Mouse (Mus musculus): ENCODE measurements around the gene Spag7.

Spag7 gene

DNA sequence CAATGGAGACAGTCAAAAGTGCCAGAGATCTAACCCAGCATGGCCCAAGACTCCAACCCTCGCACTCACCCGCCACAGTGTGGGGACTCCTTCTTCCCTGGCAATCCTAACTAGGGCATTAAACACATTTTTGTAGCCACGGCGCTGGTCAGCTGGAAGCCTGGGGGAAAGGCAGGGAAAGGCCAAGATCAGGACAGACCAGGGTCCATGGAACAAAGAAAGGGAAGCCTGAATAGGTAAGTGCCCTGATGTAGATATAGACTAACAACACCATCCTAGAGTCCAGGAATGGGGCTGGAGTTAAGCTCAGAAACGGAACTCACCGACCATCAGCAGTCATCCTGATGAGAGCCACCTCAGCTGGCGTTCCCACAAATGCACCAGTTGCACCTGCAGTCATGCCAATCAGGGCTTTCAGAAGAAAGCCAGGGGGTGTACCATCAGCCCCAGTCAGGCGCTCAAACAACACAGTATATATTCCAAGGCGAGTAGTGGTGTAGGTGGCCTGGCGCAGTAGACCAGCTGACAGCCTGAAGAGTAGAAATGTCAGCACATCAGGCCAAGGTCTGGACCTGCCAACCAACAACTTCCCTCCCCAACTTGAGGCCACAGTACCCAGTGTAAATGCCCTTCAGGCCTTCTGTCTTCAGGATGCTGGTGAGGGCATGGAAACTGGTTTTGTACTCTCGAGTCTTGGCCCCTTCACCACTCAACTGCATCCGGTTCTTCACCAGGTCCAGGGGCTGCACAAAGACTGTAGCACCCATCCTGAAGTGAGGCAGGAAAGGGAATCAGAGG lies 23.6 kb downstream of the Spag7 start:
- no peak for DNase-seq (ENCODE audit: extremely low read depth, insufficient read length, low spot score)

- no peak for DNase-seq (ENCODE audit: extremely low read depth, insufficient read length, low spot score)
These were observed 24.6 kb downstream of the Spag7 start for GRCm38 (mm10) chr11:70644564-70645103.

DNA sequence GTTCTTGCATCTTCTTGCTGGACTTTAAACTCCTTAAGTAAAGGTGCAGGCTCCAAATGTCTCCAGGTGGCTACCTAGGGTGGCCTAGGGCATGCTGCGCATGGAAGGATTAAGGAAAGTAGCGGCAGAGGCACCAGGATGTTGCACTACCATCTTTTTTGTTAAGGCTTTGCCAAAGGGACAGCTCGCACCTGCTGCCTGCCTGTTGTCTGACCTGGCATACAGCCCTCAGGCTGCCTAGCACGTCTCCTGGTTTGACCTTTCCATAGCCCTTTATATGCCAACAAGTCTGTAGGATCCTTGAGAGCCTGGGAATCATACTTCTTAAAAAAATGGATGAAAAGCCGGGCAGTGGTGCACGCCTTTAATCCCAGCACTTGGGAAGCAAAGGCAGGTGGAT lies 26.2 kb downstream of the Spag7 start:
- no peak for DNase-seq (ENCODE audit: extremely low read depth, insufficient read length, low spot score)

GRCm38 (mm10) chr11:70641241-70641640 lies 28.0 kb downstream of the Spag7 start:
- no peak for DNase-seq (ENCODE audit: extremely low read depth, insufficient read length, low spot score)

- DNase-seq (ENCODE audit: extremely low read depth, insufficient read length, low spot score), result no peak
These were observed 29.2 kb downstream of the Spag7 start for GRCm38 (mm10) chr11:70639976-70640375.

DNA sequence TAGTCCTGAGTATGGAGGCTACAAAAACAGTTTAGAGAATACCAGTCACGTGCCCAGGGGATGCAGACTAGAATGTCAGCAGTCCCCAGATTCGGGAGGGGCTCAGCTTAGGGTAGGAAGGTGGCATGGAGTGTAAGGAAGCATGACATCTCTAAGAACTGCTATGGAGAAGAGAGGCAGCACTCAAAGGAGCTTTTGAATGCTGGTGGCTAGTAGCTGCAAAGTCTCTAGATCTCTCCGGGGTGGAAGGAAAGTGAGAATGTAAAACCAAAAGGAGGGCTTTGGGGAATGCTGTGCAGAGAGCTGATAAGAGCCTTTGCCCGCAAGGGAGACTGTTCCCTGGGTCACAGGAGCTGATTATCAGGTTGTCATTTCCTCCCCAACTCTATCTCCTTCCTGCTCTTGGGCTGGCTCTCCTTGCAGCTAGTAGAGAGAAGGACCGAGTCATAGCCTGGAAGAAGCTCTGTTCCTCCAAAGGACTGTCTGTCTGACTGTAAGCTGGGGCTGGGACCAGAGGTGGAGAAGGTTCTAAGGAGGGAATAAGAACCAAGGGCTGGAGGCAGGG lies 30.4 kb downstream of the Spag7 start, which contains the start of gene Gp1ba:
Gene Gp1ba, plus strand, starts transcription at position 409 of the 565 bp plus-strand sequence.
- no peak for DNase-seq (ENCODE audit: extremely low read depth, insufficient read length, low spot score)

GRCm38 (mm10) chr11:70638293-70638692 lies 30.9 kb downstream of the Spag7 start:
- no peak for DNase-seq (ENCODE audit: extremely low read depth, insufficient read length, low spot score)

DNA sequence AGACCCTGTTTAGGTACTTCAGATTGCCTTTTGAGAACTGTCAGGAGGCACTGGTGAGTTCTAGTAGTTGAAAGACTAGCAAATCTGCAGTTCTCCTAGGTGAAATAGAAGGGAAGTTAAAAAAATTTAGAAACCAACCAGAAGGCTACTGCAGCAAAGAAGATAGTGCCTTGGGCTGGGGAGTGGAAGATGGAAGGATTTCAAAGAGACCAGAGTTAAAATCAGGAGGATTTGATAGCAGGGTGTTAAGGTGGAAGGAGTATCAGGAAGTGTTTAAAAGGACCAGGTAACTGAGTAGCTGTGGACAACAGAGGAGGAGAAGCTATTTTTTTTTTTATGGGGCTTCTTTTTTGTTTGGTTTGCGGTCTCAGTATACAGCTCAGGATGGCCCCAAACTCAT lies 31.5 kb downstream of the Spag7 start:
- DNase-seq (ENCODE audit: extremely low read depth, insufficient read length, low spot score), result no peak

- DNase-seq (ENCODE audit: extremely low read depth, insufficient read length, low spot score), result no peak
These were observed 33.6 kb downstream of the Spag7 start for GRCm38 (mm10) chr11:70635601-70636000.

DNA sequence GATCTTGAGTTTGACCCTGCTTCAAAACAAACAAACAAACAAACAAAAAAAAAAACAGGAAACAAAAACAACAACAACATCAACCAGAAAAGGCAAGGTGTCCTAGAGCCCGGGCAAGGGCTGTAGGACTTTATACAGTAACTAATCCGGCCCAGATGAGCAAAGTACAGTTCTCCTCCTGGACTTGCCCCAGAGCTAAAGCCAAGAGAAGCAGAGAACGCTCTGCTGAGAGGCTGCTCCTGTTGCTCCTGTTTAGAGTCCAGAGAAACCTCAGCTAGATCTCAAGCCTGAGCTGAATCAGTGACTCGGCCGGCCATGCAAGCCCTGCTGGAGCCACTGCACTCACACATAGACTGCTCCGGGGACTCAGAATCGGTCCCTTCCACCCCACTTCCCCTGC lies 39.1 kb downstream of the Spag7 start:
- DNase-seq (ENCODE audit: extremely low read depth, insufficient read length, low spot score), result no peak

DNA sequence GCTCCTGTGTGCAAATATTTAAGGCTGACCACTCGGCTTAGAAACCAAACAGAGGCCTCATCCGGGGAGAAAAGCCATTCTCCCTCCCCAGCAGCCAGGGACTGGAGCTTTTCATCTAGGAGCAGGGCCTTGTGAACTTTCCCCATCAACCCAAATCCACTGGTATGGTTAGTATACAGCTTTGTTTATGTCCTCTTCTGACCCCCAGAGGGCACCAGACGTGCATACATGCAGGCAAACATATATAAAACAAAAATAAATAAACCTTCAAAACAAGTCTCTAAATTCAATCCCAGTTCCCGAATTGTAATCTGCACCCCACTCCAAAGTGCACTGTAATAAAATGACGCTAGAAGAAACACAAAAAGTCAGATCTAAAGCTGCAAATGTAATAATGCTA lies 39.7 kb downstream of the Spag7 start:
- DNase-seq (ENCODE audit: extremely low read depth, insufficient read length, low spot score), result no peak

GRCm38 (mm10) chr11:70628431-70628830 lies 40.8 kb downstream of the Spag7 start:
- no peak for DNase-seq (ENCODE audit: extremely low read depth, insufficient read length, low spot score)

GRCm38 (mm10) chr11:70626877-70627276 lies 42.3 kb downstream of the Spag7 start:
- no peak for DNase-seq (ENCODE audit: extremely low read depth, insufficient read length, low spot score)

- no peak for DNase-seq (ENCODE audit: extremely low read depth, insufficient read length, low spot score)
These were observed 43.7 kb downstream of the Spag7 start for GRCm38 (mm10) chr11:70625473-70625872.

DNA sequence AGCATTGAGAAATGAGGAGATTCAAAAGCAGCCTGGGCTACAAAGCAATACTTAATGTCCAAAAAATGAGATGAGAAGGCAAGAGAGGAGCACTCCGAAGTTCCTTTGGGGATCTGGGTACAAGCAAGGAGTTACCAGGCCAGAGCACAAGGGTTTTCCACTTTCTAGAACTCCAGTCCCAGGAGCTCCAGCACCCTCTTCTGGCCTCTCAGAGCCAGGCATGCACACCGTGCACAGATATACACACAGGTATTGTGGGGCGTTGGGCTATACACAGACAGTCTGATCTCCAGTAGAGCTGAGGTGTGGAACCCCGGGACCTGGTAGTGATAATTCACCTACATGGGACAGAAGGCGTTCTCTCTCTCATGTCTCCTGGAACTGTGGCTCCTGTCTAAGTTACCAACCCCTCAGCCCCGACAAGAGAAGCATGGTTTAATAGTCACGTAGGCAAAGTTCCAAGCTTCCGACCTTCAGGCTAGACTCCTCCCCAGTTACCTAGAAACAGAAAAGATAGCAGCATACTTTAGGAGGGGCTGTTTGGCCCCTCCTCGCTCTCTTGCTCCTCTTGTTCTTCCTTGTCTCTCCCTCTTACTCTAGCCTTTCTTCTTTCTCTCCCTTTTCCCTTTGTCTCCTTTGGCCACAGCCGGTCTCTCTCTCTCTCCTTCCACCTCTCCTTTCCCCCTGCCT lies 46.0 kb downstream of the Spag7 start:
- DNase-seq (ENCODE audit: extremely low read depth, insufficient read length, low spot score), result no peak

- peak; percentile 72 for DNase-seq (ENCODE audit: extremely low read depth, insufficient read length, low spot score)
These were observed 47.0 kb downstream of the Spag7 start for GRCm38 (mm10) chr11:70621972-70622814.

- no peak for DNase-seq (ENCODE audit: extremely low read depth, insufficient read length, low spot score)
These were observed 50.1 kb downstream of the Spag7 start, which contains the start of gene Chrne for GRCm38 (mm10) chr11:70619101-70619500. Gene Chrne (minus strand): TSS chr11:70619216.

GRCm38 (mm10) chr11:70615516-70616093 lies 53.6 kb downstream of the Spag7 start, which contains the start of gene 4930544D05Rik:
Gene 4930544D05Rik (plus strand): TSS chr11:70615848.
- no peak for DNase-seq (ENCODE audit: extremely low read depth, insufficient read length, low spot score)

GRCm38 (mm10) chr11:70615074-70615473 lies 54.1 kb downstream of the Spag7 start:
- no peak for DNase-seq (ENCODE audit: extremely low read depth, insufficient read length, low spot score)
